Mouse (Mus musculus) kidney, adult 9 months (tissue): ENCODE data around the gene Nek2.

Experiments
- DNase-seq: peaks from one replicate; pipeline ENCODE4 v3.0.0; 2022

Nek2 gene

DNA sequence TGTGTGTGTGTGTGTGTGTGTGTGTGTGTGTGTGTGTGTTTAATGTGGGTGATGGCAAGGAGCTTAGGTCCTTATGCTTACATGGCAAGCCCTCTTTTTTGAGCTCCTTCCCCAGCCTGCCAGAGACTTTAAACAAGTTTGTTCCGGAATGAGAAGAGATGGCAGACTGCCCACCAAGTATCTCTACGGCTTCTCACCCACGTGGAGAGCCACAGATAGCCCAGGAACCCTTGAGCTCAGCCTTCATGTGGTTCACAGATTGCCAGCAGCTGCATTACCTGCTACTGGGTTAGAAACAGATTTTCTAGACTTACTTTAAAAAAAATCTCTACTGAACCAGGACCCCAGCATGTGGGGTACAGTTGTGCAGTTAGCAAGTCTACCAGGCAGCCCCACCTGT lies 38.6 kb downstream of the Nek2 start:
- no peak for DNase-seq

DNA sequence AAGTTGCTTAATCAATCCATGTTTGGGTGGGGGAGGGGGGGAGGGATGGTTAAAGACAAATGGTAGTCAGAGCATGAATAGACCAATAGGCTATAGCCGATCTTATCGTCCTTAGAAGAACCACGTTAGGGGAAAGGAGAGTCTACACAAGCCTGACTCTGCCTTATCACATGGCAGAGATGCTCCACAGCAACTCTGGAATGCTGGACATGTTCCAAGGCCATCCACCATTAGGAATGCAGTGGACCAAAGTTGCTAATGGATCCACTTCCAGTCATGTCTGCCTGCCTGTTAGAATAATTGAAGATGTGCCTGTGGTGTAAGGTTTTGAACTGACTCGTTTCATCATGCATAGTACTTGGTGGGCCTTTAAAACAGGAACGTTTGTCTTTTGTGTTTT lies 40.0 kb downstream of the Nek2 start:
- DNase-seq = peak; percentile 36

DNA sequence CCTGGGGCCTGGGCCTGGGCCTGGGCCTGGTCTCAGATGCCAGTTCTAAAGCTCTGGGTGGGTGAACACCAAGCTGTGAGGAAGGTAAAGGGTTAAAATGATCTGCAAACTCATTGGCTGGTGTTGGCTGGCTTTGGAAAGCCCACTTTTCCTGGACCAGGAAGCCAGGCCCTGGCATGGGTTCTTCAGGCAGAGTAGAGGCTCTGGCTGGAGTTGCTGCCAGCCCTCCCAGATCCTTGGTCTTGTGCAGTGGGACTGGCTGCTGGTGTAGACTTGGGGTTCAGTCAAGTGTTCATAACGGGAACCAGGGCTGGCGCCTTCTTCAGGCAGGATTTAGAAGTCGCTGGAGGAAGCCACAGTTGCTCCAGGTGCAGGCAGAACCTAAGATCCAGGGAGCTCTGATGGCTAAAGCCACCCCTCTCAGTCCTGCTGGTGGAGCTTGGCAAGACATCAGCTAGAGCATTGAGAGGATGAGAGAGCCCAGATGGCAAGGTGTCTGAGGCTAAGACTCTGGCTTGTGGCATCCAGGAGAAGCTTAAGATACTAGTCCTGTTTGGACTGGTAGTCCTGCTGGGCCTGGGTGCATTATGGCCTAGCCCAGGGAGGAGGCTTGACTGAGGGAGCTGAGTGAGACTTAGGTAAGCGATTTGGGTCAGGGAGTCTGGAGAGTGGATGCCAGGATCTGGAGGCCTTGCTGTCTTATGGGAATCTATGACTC lies 42.7 kb downstream of the Nek2 start:
- DNase-seq = no peak

DNA sequence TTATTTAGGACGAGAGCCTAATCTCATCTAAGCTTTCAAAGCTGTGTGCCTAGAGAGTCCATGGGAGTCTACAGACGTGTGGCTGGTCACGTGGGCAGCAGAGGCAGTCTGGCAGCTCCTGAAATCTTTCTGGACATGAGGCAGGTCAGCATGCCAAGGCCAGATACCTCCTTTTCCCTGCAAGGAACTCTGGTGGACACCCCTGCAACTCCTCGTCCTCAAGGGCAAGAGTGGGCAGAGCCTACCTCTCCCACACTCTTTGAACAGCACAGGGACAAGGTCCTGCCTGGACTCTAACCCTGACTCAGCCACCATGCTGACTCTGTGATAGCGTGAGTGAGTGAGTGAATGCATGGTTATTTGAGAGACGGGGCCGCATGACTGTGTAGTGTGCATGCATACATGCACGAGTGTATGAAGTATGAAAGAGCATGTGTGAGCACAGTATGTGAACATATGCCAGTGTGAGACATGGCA lies 43.3 kb downstream of the Nek2 start:
- DNase-seq = no peak

DNA sequence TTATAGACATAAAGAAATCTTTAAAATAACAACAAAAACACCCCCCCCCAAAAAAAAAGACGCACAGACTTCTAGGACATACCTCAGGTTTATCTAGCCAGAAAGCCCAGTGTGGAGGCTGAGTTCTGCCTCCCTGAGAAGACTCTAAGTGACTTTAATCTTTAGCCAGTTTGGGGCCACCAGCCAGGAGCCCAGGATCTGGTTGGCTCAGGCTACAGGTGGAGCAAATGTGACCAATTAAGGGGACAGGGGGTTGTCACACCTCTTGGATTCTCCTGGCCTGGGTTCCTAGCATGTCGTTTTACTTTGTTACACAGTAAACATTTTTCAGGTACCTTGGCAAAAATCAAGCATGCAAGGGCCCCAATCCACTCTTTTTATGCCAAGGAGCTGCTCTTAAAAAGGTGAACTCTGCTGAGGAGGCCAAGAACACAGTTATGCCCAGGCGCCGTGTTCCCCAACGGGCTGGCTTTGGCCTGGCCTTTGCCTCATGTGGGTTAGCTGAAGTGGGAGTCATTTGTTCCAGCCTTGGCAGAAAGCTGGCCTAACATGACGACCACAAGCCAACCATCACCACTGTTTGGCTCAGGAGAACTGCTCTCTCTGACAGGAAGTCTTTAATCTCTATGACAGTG lies 50.9 kb downstream of the Nek2 start:
- DNase-seq = peak; percentile 72

DNA sequence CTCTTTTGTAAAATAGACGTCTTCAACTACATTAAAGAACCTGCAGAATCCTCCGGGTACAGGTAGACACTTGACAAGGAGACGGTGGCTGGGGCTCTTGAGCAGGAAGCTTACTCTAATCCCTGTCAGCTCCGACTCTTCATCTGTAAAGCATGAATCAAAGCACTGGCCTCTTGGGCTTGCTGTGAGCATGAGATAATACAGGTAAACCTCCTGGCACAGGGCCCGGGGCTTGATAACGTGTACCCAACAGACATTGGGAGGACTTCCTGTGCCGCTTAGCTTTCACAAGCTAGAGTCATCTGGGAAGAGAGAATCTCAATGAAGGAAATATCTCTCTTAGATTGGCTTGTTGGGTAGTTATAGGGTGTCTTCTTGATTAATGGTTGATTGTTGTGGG lies 53.8 kb downstream of the Nek2 start:
- DNase-seq = no peak

DNA sequence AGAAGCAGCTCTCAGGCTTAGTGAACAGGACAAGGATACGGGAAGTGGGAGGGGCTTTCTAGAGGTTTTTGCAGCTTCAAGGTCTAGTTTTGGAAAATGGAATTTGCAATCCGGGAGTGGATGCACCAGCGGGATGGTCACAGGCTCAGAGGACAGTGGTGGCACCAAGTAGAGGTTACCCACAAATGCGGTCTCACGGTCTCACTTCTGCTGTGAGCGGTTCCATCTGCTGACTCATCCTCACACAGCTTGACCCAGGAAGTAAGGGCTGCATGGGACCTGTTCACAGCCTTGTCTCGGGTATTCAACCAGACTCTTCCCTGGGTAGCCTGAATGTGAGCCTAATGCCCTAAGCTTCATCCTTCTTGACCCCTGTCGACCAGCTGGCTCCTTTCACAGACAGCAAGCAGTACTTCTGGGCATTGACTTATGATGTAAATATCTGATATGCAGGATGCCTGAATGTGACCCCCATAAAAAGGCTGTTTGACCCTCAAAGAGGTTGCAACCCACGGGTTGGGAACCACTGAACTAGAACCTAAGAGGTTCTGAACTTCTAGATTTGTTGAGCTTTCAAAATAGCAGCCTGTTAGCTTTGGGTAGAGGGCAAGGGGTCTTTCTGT lies 54.5 kb downstream of the Nek2 start:
- no peak for DNase-seq

DNA sequence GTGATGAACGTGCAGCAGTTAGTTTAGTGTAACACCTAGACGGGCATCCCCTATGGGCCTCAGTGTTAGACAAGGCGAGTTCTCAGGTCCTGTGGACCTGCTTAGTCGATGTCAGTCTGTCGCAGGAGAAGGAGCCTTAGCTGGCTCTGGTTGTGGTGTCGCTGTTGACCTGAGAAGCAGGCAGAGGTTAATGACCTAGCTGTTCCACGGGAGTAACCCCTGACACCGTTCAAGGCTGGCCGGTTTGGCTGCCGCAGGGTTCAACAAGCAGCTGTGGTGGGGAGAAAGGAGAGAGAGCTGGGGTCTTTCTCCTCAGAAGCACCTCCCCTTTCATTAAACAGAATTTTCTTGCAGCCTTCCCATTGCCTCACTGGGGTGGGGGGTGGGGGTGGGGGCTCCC lies 56.4 kb downstream of the Nek2 start:
- DNase-seq = peak; percentile 60

DNA sequence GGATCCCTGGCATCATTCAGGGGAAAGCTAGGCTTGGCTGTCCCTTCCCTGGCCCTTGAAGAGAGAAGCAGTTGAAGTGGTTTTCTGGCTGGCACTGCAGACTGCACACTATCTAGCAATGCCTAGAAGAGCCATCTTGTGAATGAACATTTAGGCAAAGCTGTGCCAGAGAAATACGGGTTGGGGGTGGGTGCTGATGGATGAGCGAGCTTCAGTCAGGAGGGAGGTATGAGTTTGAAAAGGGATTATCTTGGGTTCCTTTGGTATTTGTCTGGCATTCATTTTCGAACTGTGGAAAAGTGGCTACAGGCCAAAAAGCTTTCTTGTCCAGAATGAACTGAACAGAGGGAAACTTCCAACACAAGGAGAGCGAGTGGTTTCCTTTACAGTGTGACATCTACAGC lies 57.3 kb downstream of the Nek2 start:
- DNase-seq = no peak

DNA sequence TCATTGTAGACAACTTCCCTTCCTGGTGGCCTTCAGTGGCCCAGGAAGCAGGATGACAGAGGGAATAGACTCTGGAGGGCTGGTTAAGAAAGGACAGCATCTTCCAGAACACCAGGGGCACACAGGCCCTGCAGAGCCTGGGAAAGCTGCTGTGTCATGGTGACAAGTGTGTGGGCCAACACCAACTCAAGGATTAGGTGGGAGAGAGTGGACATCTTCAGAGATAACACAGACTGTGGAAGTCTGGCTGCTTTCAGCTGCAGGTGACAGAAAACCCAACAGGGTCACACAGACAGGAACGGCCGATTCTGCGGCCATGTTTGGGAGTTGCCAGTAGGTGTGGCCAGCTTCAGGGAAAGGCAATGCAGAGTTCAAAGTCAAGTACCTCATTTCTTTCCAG lies 59.0 kb downstream of the Nek2 start:
- DNase-seq = no peak

DNA sequence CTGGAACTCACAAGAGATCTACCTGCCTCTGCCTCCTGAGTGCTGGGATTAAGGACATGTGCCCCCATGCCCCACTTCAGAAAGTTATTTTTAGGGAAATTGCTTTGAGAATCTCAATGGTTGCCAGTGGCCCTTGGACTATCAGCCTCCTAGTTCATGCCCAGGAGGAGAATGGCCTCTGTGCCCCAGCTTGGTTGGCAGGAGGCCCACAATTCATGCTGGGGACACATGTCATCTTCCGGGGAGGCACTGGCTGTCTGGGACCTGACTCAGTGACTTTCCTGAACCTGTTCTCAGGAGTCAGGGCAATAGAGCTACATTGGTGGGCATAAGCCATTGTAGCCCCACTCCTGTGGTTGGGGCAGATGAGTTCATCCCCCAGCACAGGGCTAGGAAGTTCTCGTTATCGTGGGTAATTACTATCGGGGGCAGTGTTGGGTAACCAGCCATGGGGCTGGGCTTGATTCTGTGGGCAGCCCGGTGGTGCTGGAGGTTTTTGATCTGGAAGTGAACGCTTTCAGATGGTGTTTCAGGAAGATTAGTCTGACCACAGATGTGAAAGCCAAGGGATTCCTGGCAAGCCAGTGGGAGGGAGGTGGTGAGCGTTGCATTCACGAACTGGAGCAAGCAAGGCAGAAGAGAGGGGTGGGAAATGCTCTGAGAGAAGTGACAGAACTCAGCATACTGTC lies 59.8 kb downstream of the Nek2 start:
- peak; percentile 49 for DNase-seq

DNA sequence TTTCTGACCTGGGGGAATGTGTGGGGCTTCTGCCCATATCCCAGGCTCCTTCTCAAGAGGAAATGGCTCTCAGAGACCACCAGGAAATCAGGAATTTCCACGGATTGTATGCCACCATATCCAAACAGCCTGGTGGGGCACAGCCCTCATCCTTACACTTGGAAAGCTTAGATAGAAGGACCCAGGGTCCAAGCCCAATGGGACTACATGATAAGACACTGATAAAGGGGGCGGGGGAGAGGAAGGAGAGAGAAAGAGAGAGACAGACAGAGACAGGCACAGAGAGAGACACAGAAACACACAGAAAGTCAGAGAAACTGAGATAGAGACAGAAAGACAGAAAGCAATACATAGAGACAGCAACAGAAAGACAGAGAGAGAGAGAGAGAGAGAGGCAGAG lies 60.4 kb downstream of the Nek2 start:
- no peak for DNase-seq
